Mouse (Mus musculus): Measurements from ENCODE around the gene Gab1.

Gene Gab1

DNA sequence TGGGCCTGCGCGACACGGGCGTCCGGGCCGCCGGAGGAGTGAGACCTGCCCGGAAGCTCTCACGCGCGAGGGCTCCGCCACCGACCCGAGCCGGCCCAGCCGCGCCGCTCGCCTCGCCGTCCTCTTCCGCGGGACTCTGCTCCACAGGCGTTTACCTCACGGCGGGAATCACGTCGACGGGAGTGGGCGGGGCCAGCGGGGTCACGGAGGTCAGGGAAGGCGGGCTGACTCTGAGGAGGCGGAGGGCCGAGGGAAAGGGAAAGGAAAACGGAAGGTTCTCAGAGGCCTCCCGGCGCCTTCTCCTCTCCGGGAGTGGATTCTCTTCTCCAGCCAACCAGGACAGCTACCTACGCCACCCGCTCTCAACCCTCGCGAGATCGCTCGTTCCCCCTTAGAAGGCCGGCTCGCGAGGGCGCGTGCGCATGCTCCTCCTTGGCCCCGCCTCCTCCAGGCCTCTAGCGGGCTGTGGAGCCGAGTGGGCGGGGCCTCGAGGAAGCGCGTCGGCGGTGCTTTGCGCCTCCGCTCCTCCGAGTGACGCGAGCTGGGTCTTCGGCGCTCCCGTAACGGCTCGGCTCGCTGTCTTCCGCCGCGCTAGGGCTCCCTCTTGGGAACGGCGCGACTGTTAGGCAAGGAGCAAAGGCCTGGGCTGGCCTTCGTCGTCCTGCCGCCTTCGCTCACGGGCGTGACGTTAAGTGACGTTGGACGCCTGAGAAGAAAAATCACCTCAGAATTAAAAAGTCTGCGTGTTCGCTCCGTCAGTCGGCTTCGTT lies 141.0 kb downstream of the Gab1 start, which contains the start of gene Smarca5:
TSS of gene Smarca5 (minus strand) at position 343 of the 770 bp plus-strand sequence.
- DNase-seq = peak; percentile 97 to 98

DNA sequence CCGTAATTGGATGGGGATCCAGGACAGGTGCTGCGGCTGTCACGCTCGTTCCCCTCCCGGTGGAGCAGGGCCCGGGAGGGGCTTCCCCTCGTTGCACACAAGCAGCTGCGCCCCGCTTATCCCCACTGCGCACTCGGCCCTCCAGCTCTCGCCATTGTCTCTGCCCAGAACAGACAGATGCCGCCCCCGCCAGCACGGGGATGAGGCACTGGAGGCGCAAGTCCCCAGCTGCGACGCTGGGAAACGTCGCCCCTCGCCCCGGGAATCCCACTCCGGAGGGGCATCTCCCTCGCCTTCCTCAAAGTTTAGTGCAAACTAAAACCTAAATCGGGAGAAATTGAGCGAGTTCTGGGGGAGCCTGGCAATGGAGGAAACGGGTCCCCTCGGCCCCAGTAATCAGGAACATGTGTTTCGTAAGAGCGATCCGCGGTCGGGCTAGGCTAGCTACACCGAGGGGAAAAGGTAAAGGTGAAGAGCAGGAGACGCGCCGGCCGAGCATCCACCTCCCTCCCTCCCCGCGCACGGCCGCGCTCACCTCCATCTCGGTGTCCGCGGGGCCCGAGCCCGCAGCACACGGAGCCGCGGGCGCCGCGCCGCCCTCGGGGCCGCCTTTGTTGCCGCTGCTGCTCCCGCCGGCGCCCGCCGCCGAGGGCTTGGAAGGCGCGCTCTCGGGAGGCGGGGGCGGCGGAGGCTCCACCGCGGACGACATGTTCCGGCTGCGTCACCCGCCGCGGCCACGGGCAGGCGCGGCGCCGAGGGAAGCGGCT lies 141.7 kb downstream of the Gab1 start:
- peak; percentile 60 to 65 for DNase-seq

DNA sequence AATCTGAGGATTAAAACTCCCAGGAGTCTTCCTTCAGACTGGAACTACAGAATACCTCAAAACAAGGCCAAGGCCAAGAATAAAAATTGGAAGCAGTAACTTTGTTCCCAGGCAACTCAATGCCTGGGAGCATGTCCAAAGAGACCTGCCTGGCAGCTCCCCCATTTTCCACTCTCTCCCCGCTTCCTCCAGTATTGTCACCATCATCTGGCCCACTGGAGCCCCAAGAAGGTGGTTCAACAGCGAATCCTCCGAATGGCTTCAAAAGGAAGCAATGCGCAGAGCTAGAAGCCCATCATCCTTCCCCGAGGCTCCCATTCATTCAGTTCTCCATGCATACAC lies 142.3 kb downstream of the Gab1 start:
- DNase-seq = no peak

DNA sequence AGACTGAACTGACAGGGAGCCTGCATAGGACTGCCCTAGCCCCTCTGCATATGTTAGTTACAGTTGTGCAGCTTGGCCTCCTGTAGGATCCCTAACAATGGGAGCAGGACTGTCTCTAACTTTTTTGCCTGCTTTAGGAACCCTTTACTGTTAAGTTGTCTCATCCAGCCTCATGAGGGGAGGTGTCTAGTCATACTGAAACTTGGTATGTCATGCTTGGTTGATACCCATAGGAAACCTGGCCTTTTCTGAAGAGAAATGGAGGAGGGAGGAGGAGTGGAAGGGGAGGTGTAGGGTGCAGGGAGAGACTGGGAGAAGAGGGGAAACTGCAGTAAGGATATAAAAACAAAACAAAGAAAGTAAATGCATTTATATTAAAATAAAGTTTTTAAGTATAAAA lies 148.0 kb downstream of the Gab1 start:
- DNase-seq = no peak

DNA sequence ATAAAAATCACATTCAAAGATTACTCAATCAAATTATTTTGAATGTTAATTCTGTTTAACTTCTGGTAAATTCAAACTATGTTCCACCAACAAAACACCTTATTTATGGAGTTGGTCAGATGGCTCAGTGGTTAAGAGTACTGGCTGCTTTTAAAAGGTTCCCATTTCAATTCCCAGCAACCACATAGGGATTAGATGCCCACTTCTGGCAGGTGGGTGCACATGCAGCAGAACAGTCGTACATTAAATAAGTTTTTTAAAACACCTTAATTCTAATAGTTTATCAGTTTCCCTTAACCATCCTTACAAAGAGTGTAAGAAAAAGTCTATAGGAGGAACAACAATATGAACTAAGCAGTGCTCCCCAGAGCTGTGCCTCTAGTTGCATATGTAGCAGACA lies 165.9 kb downstream of the Gab1 start:
- no peak for DNase-seq

Data from cerebellum, postnatal 25 days (tissue).